Mouse (Mus musculus): ENCODE measurements around the gene Slc17a1. TPM values are rescaled to one million over a fixed set of nuclear protein-coding genes. Genes with fewer than 3 reads are reported as not detected.

Slc17a1 gene
- not detected for total RNA-seq (2021)
- long read RNA-seq, experiment 1: 0 reads
- long read RNA-seq, experiment 2: 0 reads

GRCm38 (mm10) chr13:23867405-23867804, at the start of gene Slc17a1:
Slc17a1 (plus strand) TSS chr13:23867750.
- intact Hi-C loops (cut with DNase I): no loop called here

GRCm38 (mm10) chr13:23820179-23820940, 47.2 kb upstream of the Slc17a1 start:
- intact Hi-C loops (cut with DNase I): no loop called here

More at GRCm38 (mm10) chr13:23867405-23867804, at the start of gene Slc17a1:
- no peak for DNase-seq (ENCODE audit: low spot score in 2 of 2)

GRCm38 (mm10) chr13:23822213-23822612, 45.3 kb upstream of the Slc17a1 start:
- intact Hi-C loops (cut with DNase I): no loop called here
- no peak for DNase-seq (ENCODE audit: low spot score in 2 of 2)

More at GRCm38 (mm10) chr13:23820179-23820940, 47.2 kb upstream of the Slc17a1 start:
- no peak for DNase-seq (ENCODE audit: low spot score in 2 of 2)

- intact Hi-C loops (cut with DNase I): no loop called here
- no peak for DNase-seq (ENCODE audit: low spot score in 2 of 2)
These were observed 40.9 kb upstream of the Slc17a1 start for GRCm38 (mm10) chr13:23826606-23827005.

GRCm38 (mm10) chr13:23833053-23833452, 34.5 kb upstream of the Slc17a1 start:
- DNase-seq (ENCODE audit: low spot score in 2 of 2): peak; percentile 34 to 77
- intact Hi-C loops (cut with DNase I): loop anchor here (5.0 to 10.0 kb wide), 3 partner anchors 119 to 464 kb away; no protein-coding TSS in a partner anchor

GRCm38 (mm10) chr13:23834836-23835235, 32.7 kb upstream of the Slc17a1 start:
- no peak for DNase-seq (ENCODE audit: low spot score in 2 of 2)
- intact Hi-C loops (cut with DNase I): loop anchor here (5.0 to 10.0 kb wide), 3 partner anchors 117 to 462 kb away; no protein-coding TSS in a partner anchor

- intact Hi-C loops (cut with DNase I): loop anchor here (10.0 kb wide), 1 partner anchor 168 kb away; no protein-coding TSS in a partner anchor
These were observed 30.9 kb upstream of the Slc17a1 start for GRCm38 (mm10) chr13:23836630-23837029.

GRCm38 (mm10) chr13:23839308-23839707, 28.2 kb upstream of the Slc17a1 start, which contains the start of gene Slc17a3:
Slc17a3 (plus strand) TSS chr13:23839434.
- intact Hi-C loops (cut with DNase I): loop anchor here (10.0 kb wide), 1 partner anchor 165 kb away; no protein-coding TSS in a partner anchor
- DNase-seq (ENCODE audit: low spot score in 2 of 2): no peak

More at GRCm38 (mm10) chr13:23836630-23837029, 30.9 kb upstream of the Slc17a1 start:
- DNase-seq (ENCODE audit: low spot score in 2 of 2): no peak

- intact Hi-C loops (cut with DNase I): no loop called here
- no peak for DNase-seq (ENCODE audit: low spot score in 2 of 2)
These were observed 21.7 kb upstream of the Slc17a1 start for GRCm38 (mm10) chr13:23845851-23846250.

- DNase-seq (ENCODE audit: low spot score in 2 of 2): peak in 1 of 2 experiments; percentile 23
- intact Hi-C loops (cut with DNase I): no loop called here
These were observed 18.3 kb upstream of the Slc17a1 start for GRCm38 (mm10) chr13:23849299-23849698.

- no peak for DNase-seq (ENCODE audit: low spot score in 2 of 2)
- intact Hi-C loops (cut with DNase I): no loop called here
These were observed 11.1 kb upstream of the Slc17a1 start for GRCm38 (mm10) chr13:23856401-23856800.

GRCm38 (mm10) chr13:23861815-23862214, 5.7 kb upstream of the Slc17a1 start:
- intact Hi-C loops (cut with DNase I): no loop called here
- DNase-seq (ENCODE audit: low spot score in 2 of 2): no peak

- intact Hi-C loops (cut with DNase I): no loop called here
- DNase-seq (ENCODE audit: low spot score in 2 of 2): peak in 1 of 2 experiments; percentile 5
These were observed 2.8 kb upstream of the Slc17a1 start for GRCm38 (mm10) chr13:23864711-23865110.

- DNase-seq (ENCODE audit: low spot score in 2 of 2): no peak
- intact Hi-C loops (cut with DNase I): no loop called here
These were observed 1.4 kb upstream of the Slc17a1 start for GRCm38 (mm10) chr13:23866086-23866710.

GRCm38 (mm10) chr13:23867000-23867399, 550 bp upstream of the Slc17a1 start:
- intact Hi-C loops (cut with DNase I): no loop called here
- DNase-seq (ENCODE audit: low spot score in 2 of 2): no peak

GRCm38 (mm10) chr13:23868790-23869533, 1.4 kb downstream of the Slc17a1 start:
- no peak for DNase-seq (ENCODE audit: low spot score in 2 of 2)
- intact Hi-C loops (cut with DNase I): no loop called here

GRCm38 (mm10) chr13:23869996-23870395, 2.4 kb downstream of the Slc17a1 start:
- no peak for DNase-seq (ENCODE audit: low spot score in 2 of 2)
- intact Hi-C loops (cut with DNase I): no loop called here

- intact Hi-C loops (cut with DNase I): no loop called here
- DNase-seq (ENCODE audit: low spot score in 2 of 2): no peak
These were observed 5.6 kb downstream of the Slc17a1 start for GRCm38 (mm10) chr13:23873141-23873540.

- intact Hi-C loops (cut with DNase I): no loop called here
- DNase-seq (ENCODE audit: low spot score in 2 of 2): no peak
These were observed 11.6 kb downstream of the Slc17a1 start for GRCm38 (mm10) chr13:23879106-23879505.

- intact Hi-C loops (cut with DNase I): no loop called here
- no peak for DNase-seq (ENCODE audit: low spot score in 2 of 2)
These were observed 12.1 kb downstream of the Slc17a1 start for GRCm38 (mm10) chr13:23879636-23880035.

Measured in left cerebral cortex, postnatal 14 days (tissue).